ENCODE assay signal across 8 mouse cellular contexts in genomic region chr15:88662111-88662850, GRCm38 (mm10).
DNase-seq lines count a peak whose midpoint lies in the region; ATAC-seq and TF ChIP-seq lines count a peak whose summit lies in the region.

No protein-coding gene starts in this region.

- WGBS in embryonic facial prominence, embryonic 14.5 days: 8% methylated on average over 22 of the region's 22 CpGs
- 9% methylated on average over 22 of the region's 22 CpGs for WGBS in small intestine, adult 2 months

- TF ChIP-seq CTCF in small intestine, adult 2 months (IDR thresholded peaks at IDR 0.05; ENCODE audit: extremely low read depth, insufficient read length, insufficient replicate concordance, low read depth, low read length): peak; percentile 71; the same call in 1 of the 2 replicates

- no peaks in the 10 kb centered on the region for H3K36me3 ChIP-seq in embryonic facial prominence, embryonic 14.5 days (ENCODE audit: control insufficient read depth, insufficient read depth, low read length)
- H3K36me3 ChIP-seq in small intestine, adult 2 months (ENCODE audit: control insufficient read depth, insufficient read depth, low read length): no peaks in the 10 kb centered on the region

- H3K27me3 ChIP-seq in embryonic facial prominence, embryonic 14.5 days (replicated peaks; ENCODE audit: control insufficient read depth, insufficient read depth, low read length): peaks cover 3% of the 10 kb centered on the region; the same call in 1 of the 2 replicates
- H3K27me3 ChIP-seq in small intestine, adult 2 months (ENCODE audit: control insufficient read depth, insufficient read depth, low read length): peaks cover 4% of the 10 kb centered on the region; the same call in 1 of the 2 replicates

- no peaks in the 10 kb centered on the region for H3K4me1 ChIP-seq in embryonic facial prominence, embryonic 14.5 days (ENCODE audit: control insufficient read depth, insufficient read depth, low read length)
- H3K4me1 ChIP-seq in small intestine, adult 2 months (ENCODE audit: control insufficient read depth, insufficient read depth, insufficient read length, low read length): no peaks in the 10 kb centered on the region

- intact Hi-C loops in heart, postnatal 10 days (cut with DNase I): no loop called here

- no peaks in the 10 kb centered on the region for H3K9me3 ChIP-seq in embryonic facial prominence, embryonic 14.5 days (ENCODE audit: control insufficient read depth, low read length)

- no peak overlapping the region for H3K27ac ChIP-seq in embryonic facial prominence, embryonic 14.5 days (replicated peaks; ENCODE audit: low read depth, low read length)
- no peak overlapping the region for H3K27ac ChIP-seq in small intestine, adult 2 months (ENCODE audit: insufficient read depth, low read depth, low read length)

- DNase-seq in adrenal gland, adult 18-20 months (ENCODE audit: low spot score in 2 of 2): peak; percentile 50 to 67
- no peak for DNase-seq in adrenal gland, adult 8-10 months
- DNase-seq in adrenal gland, postnatal 14 days: peak; percentile 65
- peak; percentile 42 for DNase-seq in embryonic facial prominence, embryonic 14.5 days (ENCODE audit: low spot score)
- peak; percentile 40 to 62 for DNase-seq in heart, postnatal 10 days
- DNase-seq in layer of hippocampus, postnatal 25 days (ENCODE audit: extremely low spot score in 1 of 2, low spot score in 1 of 2): peak; percentile 49 to 80

- H3K4me2 ChIP-seq in embryonic facial prominence, embryonic 14.5 days (ENCODE audit: low read depth, low read length): peak overlapping the region; percentile 17; the same call in 1 of the 2 replicates

- no peak for TF ChIP-seq POLR2A in small intestine, adult 2 months (IDR thresholded peaks at IDR 0.05; ENCODE audit: low read depth, low read length)

- ATAC-seq in embryonic facial prominence, embryonic 14.5 days (ENCODE audit: low read depth): no peak
- ATAC-seq in megakaryocyte progenitor cell, adult 5-6 weeks (replicated peaks; ENCODE audit: poor library complexity): peak; percentile 72

- H3K4me3 ChIP-seq in embryonic facial prominence, embryonic 14.5 days (ENCODE audit: low read depth, low read length): no peak overlapping the region
- no peak overlapping the region for H3K4me3 ChIP-seq in small intestine, adult 2 months (ENCODE audit: low read depth, low read length)

- no peak overlapping the region for H3K9ac ChIP-seq in embryonic facial prominence, embryonic 14.5 days (ENCODE audit: low read depth, low read length)
